15 mouse cellular contexts compared by ENCODE assay signal in the genomic region with DNA sequence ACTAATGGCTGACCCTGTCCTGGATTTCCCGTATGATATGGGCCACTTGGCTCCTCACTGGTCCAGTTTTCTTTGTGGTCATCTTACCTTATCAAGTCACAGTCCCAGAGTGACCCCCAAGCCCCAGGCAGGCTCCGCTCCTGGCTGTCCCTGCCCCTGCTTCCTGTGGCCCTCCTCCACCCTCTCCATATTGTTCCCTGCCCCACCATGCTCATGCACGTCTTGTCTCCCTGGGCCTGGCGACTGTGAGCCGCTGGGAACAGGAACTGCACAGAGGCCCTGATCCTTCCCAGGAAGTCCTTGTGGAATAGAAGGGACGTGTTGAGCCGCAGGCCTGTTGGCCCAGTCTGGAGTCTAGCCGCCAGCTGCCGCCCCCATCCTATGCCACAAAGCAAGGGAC. TPM values are rescaled to one million over a fixed set of nuclear protein-coding genes. Genes with fewer than 3 reads are reported as not detected.
DNase-seq lines count a peak whose midpoint lies in the region; ATAC-seq and TF ChIP-seq lines count a peak whose summit lies in the region.
"Had no signal": no experiment of that assay in that cellular context is flagged by ENCODE, and none has a peak within 500 bp of the region (broad histone marks: within the 10 kb centered on the region; RNA-seq: fewer than 3 reads in every experiment).

No protein-coding gene starts in this region.

- peaks cover 61% of the 10 kb centered on the region for H3K4me1 ChIP-seq in forebrain, embryonic 10.5 days
- peaks cover 22% of the 10 kb centered on the region for H3K4me1 ChIP-seq in forebrain, embryonic 11.5 days (replicated peaks; ENCODE audit: control insufficient read depth, insufficient read depth, low read length)
- H3K4me1 ChIP-seq in lung, adult 2 months (ENCODE audit: control insufficient read depth, insufficient read depth, low read length), result peaks cover 10% of the 10 kb centered on the region
- H3K4me1 ChIP-seq in heart, embryonic 16.5 days (ENCODE audit: control insufficient read depth, insufficient read depth, low read length), result peaks cover 31% of the 10 kb centered on the region
- H3K4me1 ChIP-seq in thymus, adult 2 months (replicated peaks; ENCODE audit: control insufficient read depth, insufficient read depth, low read length), result peaks cover 8% of the 10 kb centered on the region

- no peak overlapping the region for H3K4me3 ChIP-seq in forebrain, embryonic 10.5 days
- no peak overlapping the region for H3K4me3 ChIP-seq in forebrain, embryonic 11.5 days (ENCODE audit: low read depth, low read length)
- H3K4me3 ChIP-seq in lung, adult 2 months (replicated peaks; ENCODE audit: extremely low read depth, low read depth, low read length), result no peak overlapping the region
- H3K4me3 ChIP-seq in heart, embryonic 16.5 days (ENCODE audit: low read length), result no peak overlapping the region
- no peak overlapping the region for H3K4me3 ChIP-seq in thymus, adult 2 months (ENCODE audit: control insufficient read depth, insufficient read depth, low read length)
- H3K4me3 ChIP-seq: neural tube, embryonic 13.5 days had no signal

- peaks cover 35% of the 10 kb centered on the region for H3K27me3 ChIP-seq in forebrain, embryonic 10.5 days (ENCODE audit: poor library complexity, severe bottlenecking)
- peaks cover 2% of the 10 kb centered on the region; the same call in 1 of the 2 replicates for H3K27me3 ChIP-seq in forebrain, embryonic 11.5 days (ENCODE audit: control insufficient read depth, insufficient read depth, low read length)
- H3K27me3 ChIP-seq in heart, embryonic 16.5 days (ENCODE audit: control insufficient read depth, insufficient read depth, low read length), result no peaks in the 10 kb centered on the region
- no peaks in the 10 kb centered on the region; the same call in 1 of the 2 replicates for H3K27me3 ChIP-seq in thymus, adult 2 months (ENCODE audit: control insufficient read depth, insufficient read depth, low read length)

- WGBS in forebrain, embryonic 10.5 days, result 72% methylated on average over 9 of the region's 9 CpGs
- 74% methylated on average over 9 of the region's 9 CpGs for WGBS in forebrain, embryonic 11.5 days
- 56% methylated on average over 9 of the region's 9 CpGs for WGBS in lung, adult 2 months
- 64% methylated on average over 9 of the region's 9 CpGs for WGBS in heart, embryonic 16.5 days
- WGBS in thymus, adult 2 months, result 95% methylated on average over 9 of the region's 9 CpGs

- no peak overlapping the region for H3K9ac ChIP-seq in forebrain, embryonic 11.5 days (ENCODE audit: low read length)
- no peak overlapping the region for H3K9ac ChIP-seq in heart, embryonic 16.5 days (ENCODE audit: low read length)
- H3K9ac ChIP-seq: liver, embryonic 14.5 days; neural tube, embryonic 13.5 days had no signal

- ATAC-seq in forebrain, embryonic 11.5 days (replicated peaks; ENCODE audit: low FRiP score), result no peak
- peak; percentile 47; the same call in 1 of the 2 replicates for ATAC-seq in heart, embryonic 16.5 days (replicated peaks; ENCODE audit: extremely low read depth, insufficient read depth, low FRiP score)
- ATAC-seq: hindbrain, postnatal 0 days had no signal

- H3K9me3 ChIP-seq in forebrain, embryonic 10.5 days, result no peaks in the 10 kb centered on the region
- H3K9me3 ChIP-seq in forebrain, embryonic 11.5 days (ENCODE audit: control insufficient read depth, low read length), result no peaks in the 10 kb centered on the region
- no peaks in the 10 kb centered on the region for H3K9me3 ChIP-seq in heart, embryonic 16.5 days (replicated peaks; ENCODE audit: control insufficient read depth, low read length)
- H3K9me3 ChIP-seq: neural tube, embryonic 13.5 days had no signal

- H3K27ac ChIP-seq in forebrain, embryonic 10.5 days, result peak overlapping the region; percentile 56; the same call in 1 of the 2 replicates
- H3K27ac ChIP-seq in forebrain, embryonic 11.5 days (ENCODE audit: low read depth, low read length), result no peak overlapping the region
- H3K27ac ChIP-seq in heart, embryonic 16.5 days (ENCODE audit: low read length), result no peak overlapping the region
- H3K27ac ChIP-seq in thymus, adult 2 months (ENCODE audit: control insufficient read depth, insufficient read depth, low read length), result no peak overlapping the region
- H3K27ac ChIP-seq: hindbrain, postnatal 0 days; neural tube, embryonic 13.5 days had no signal

- H3K36me3 ChIP-seq in forebrain, embryonic 10.5 days (replicated peaks), result no peaks in the 10 kb centered on the region
- no peaks in the 10 kb centered on the region for H3K36me3 ChIP-seq in forebrain, embryonic 11.5 days (ENCODE audit: control insufficient read depth, insufficient read depth, low read length)
- H3K36me3 ChIP-seq in heart, embryonic 16.5 days (ENCODE audit: control insufficient read depth, insufficient read depth), result no peaks in the 10 kb centered on the region
- H3K36me3 ChIP-seq in thymus, adult 2 months (ENCODE audit: control insufficient read depth, insufficient read depth, low read length), result no peaks in the 10 kb centered on the region
- H3K36me3 ChIP-seq: neural tube, embryonic 13.5 days had no signal

- no peak for DNase-seq in forebrain, embryonic 10.5 days (ENCODE audit: extremely low spot score, low spot score)
- no peak for DNase-seq in forebrain, embryonic 11.5 days (ENCODE audit: low spot score)
- peak; percentile 52 to 67 for DNase-seq in lung, adult 18-20 months
- DNase-seq in lung, adult 2 months, result no peak
- peak; percentile 64 for DNase-seq in lung, postnatal 25 days (ENCODE audit: low spot score)
- DNase-seq in thymus, adult 2 months, result no peak
- DNase-seq in natural killer cell, adult 2 months (ENCODE audit: low spot score in 2 of 2), result no peak
- DNase-seq: adrenal gland, adult 8-10 months; retina, postnatal 1 day; spleen, adult 18-20 months; thymus, postnatal 4 days had no signal

- TF ChIP-seq CTCF in lung, adult 2 months (IDR thresholded peaks at IDR 0.05; ENCODE audit: insufficient read depth, low read length), result no peak
- TF ChIP-seq CTCF in thymus, adult 2 months (IDR thresholded peaks at IDR 0.05; ENCODE audit: borderline replicate concordance, control insufficient read depth, extremely low read depth, insufficient read depth, low read length, poor library complexity), result no peak

- H3K4me2 ChIP-seq in forebrain, embryonic 11.5 days (ENCODE audit: low read depth, low read length, severe bottlenecking), result no peak overlapping the region
- no peak overlapping the region for H3K4me2 ChIP-seq in heart, embryonic 16.5 days (ENCODE audit: low read depth, low read length)
- H3K4me2 ChIP-seq: neural tube, embryonic 13.5 days had no signal

- no peak for TF ChIP-seq POLR2A in lung, adult 2 months (IDR thresholded peaks at IDR 0.05; ENCODE audit: borderline replicate concordance, extremely low read depth, low read depth, low read length)
- TF ChIP-seq POLR2A in thymus, adult 2 months (IDR thresholded peaks at IDR 0.05; ENCODE audit: control insufficient read depth, extremely low read depth, insufficient read depth, low read length, poor library complexity), result no peak

RNA-seq across cellular contexts. Expression of a gene that starts 33.3 kb away (rescaled TPM):
- 3.6 and 3.7 TPM in 2 replicates for polyA plus RNA-seq in forebrain, embryonic 10.5 days (2016; fragmentation: Nextera tagmentation; extraction: Ambion mirVana)
- polyA plus RNA-seq in forebrain, embryonic 11.5 days (2014; fragmentation: Nextera tagmentation; extraction: Ambion mirVana), result 6.5 and 7.4 TPM in 2 replicates
- 260 and 369 TPM in 2 replicates for polyA plus RNA-seq in lung, adult 2 months (2012; rRNA removed)
- polyA plus RNA-seq in heart, embryonic 16.5 days (2015; fragmentation: Nextera tagmentation; extraction: Ambion mirVana), result 12.8 and 13.7 TPM in 2 replicates
- 6.5 and 8.0 TPM in 2 replicates for polyA plus RNA-seq in thymus, adult 2 months (2012; rRNA removed)

Comparison
In these comparisons a context has a peak if more than half of its experiments do, and no peak if none do; other contexts are left out.
1. DNase-seq: peak in lung, adult 18-20 months (2 of 2) and lung, postnatal 25 days (single experiment); none in forebrain, embryonic 10.5 days (single experiment), forebrain, embryonic 11.5 days (single experiment), lung, adult 2 months (single experiment), thymus, adult 2 months (single experiment) and natural killer cell, adult 2 months (0 of 2).
2. RNA of a gene that starts 33.3 kb away (polyA plus RNA-seq): 260 to 369 TPM in lung, adult 2 months; 12.8 to 13.7 TPM in heart, embryonic 16.5 days, 6.5 to 8.0 TPM in thymus, adult 2 months, 6.5 to 7.4 TPM in forebrain, embryonic 11.5 days and 3.6 to 3.7 TPM in forebrain, embryonic 10.5 days; every median in the first group is over 10 times any median in the second.